Mouse (Mus musculus) CH12.LX (cell line): ENCODE data around the gene Lhx4. TPM values are rescaled to one million over a fixed set of nuclear protein-coding genes. Genes with fewer than 3 reads are reported as not detected.

Experiments
- DNase-seq: peaks from one replicate; pipeline ENCODE4 v3.0.0-alpha.2; 2013; ENCODE audit errors: extremely low read depth
- H3K27ac ChIP-seq: 2 replicates; pipeline ENCODE4 v1.5.1; 2012; ENCODE audit warnings: low read depth, mild to moderate bottlenecking, control low read depth, moderate library complexity; ENCODE audit not compliant: insufficient read depth
- H3K27me3 ChIP-seq: replicated peaks from 2 replicates; pipeline ENCODE3; 2012; ENCODE audit warnings: inconsistent platforms
- H3K36me3 ChIP-seq, 2 experiments: replicated peaks in 1 of 2; 2 replicates each; pipeline versions ENCODE3 to v1.6.1; 2012; ENCODE audit warnings: inconsistent platforms in 1 of 2, low read length in 1 of 2, mild to moderate bottlenecking in 1 of 2, mixed read lengths in 1 of 2, moderate library complexity in 1 of 2; ENCODE audit not compliant: control insufficient read depth in 1 of 2, insufficient read depth in 1 of 2
- H3K4me1 ChIP-seq, 2 experiments: 2 replicates each; pipeline ENCODE4 v1.6.1; 2012; ENCODE audit warnings: inconsistent platforms in 1 of 2, moderate library complexity in 1 of 2; ENCODE audit not compliant: insufficient read depth in 2 of 2, control insufficient read depth in 1 of 2
- H3K4me2 ChIP-seq: 2 replicates; pipeline ENCODE4 v1.6.1; 2012; ENCODE audit warnings: low read depth, mild to moderate bottlenecking, control low read depth; ENCODE audit not compliant: poor library complexity, insufficient read depth, severe bottlenecking
- H3K4me3 ChIP-seq, 3 experiments: fragments of 150-350 bp in 1 of 3; sonication (generic) in 1 of 3; replicated peaks in 1 of 3; 2 replicates each; pipeline versions ENCODE3 to v1.5.1; 2011 to 2012; ENCODE audit warnings: low read depth in 2 of 3, low read length in 2 of 3, mild to moderate bottlenecking in 2 of 3, moderate library complexity in 2 of 3, control low read depth in 1 of 3, improper control_type of control experiment in 1 of 3, inconsistent platforms in 1 of 3, mixed read lengths in 1 of 3; ENCODE audit not compliant: poor library complexity in 1 of 3
- H3K79me2 ChIP-seq: replicated peaks from 2 replicates; pipeline ENCODE4 v1.6.1; 2012; ENCODE audit warnings: mild to moderate bottlenecking, moderate library complexity; ENCODE audit not compliant: control insufficient read depth, poor library complexity, insufficient read depth, severe bottlenecking; ENCODE audit errors: extremely low read depth
- H3K9ac ChIP-seq: 2 replicates; pipeline ENCODE4 v1.6.1; 2012; ENCODE audit warnings: low read depth, mild to moderate bottlenecking, control low read depth, moderate library complexity; ENCODE audit not compliant: insufficient read depth
- H3K9me3 ChIP-seq: replicated peaks from 2 replicates; pipeline ENCODE3; 2012; ENCODE audit warnings: low read length, inconsistent platforms, mixed read lengths
- BHLHE40 ChIP-seq: IDR thresholded peaks from 2 replicates; pipeline ENCODE4 v1.6.1; 2011; ENCODE audit warnings: mild to moderate bottlenecking, low read depth, low read length, improper control_type of control experiment
- CTCF ChIP-seq, 2 experiments: IDR thresholded peaks in 1 of 2; conservative IDR thresholded peaks in 1 of 2; 2 replicates each; pipeline ENCODE4 v1.5.1; 2011 to 2012; ENCODE audit warnings: low read depth in 2 of 2, low read length in 2 of 2, improper control_type of control experiment in 1 of 2, inconsistent platforms in 1 of 2, mild to moderate bottlenecking in 1 of 2, moderate library complexity in 1 of 2
- E2F4 ChIP-seq: IDR thresholded peaks from 2 replicates; pipeline ENCODE4 v1.6.1; 2011; ENCODE audit warnings: low read depth, low read length, improper control_type of control experiment; ENCODE audit not compliant: insufficient replicate concordance
- EP300 ChIP-seq: IDR thresholded peaks from 2 replicates; pipeline ENCODE4 v1.6.1; 2011; ENCODE audit warnings: low read length, improper control_type of control experiment
- ETS1 ChIP-seq: conservative IDR thresholded peaks from 2 replicates; pipeline ENCODE4 v1.6.1; 2012; ENCODE audit warnings: low read depth, mild to moderate bottlenecking, inconsistent platforms, low read length, improper control_type of control experiment, moderate library complexity
- HCFC1 ChIP-seq: IDR thresholded peaks from 2 replicates; pipeline ENCODE4 v1.6.1; 2012; ENCODE audit warnings: low read depth, mild to moderate bottlenecking, inconsistent platforms, low read length, improper control_type of control experiment
- JUND ChIP-seq: conservative IDR thresholded peaks from 2 replicates; pipeline ENCODE4 v1.6.1; 2011; ENCODE audit warnings: low read depth, low read length, improper control_type of control experiment
- KAT2A ChIP-seq: IDR thresholded peaks from 2 replicates; pipeline ENCODE4 v1.6.1; 2012; ENCODE audit warnings: low read length, improper control_type of control experiment, inconsistent platforms; ENCODE audit not compliant: insufficient replicate concordance
- MAX ChIP-seq: IDR thresholded peaks from 2 replicates; pipeline ENCODE4 v1.6.1; 2011; ENCODE audit warnings: low read length, improper control_type of control experiment
- MEF2A ChIP-seq: IDR thresholded peaks from 2 replicates; pipeline ENCODE4 v1.6.1; 2014; ENCODE audit warnings: low read depth, mild to moderate bottlenecking, inconsistent platforms, low read length, improper control_type of control experiment, borderline replicate concordance
- MXI1 ChIP-seq: IDR thresholded peaks from 2 replicates; pipeline ENCODE4 v1.6.1; 2011; ENCODE audit warnings: mild to moderate bottlenecking, low read depth, low read length, improper control_type of control experiment
- MYC ChIP-seq: IDR thresholded peaks from 2 replicates; pipeline ENCODE4 v1.6.1; 2011; ENCODE audit warnings: low read depth, mild to moderate bottlenecking, improper control_type of control experiment, low read length
- NELFE ChIP-seq: IDR thresholded peaks from 2 replicates; pipeline ENCODE4 v1.6.1; 2011; ENCODE audit warnings: low read depth, low read length, improper control_type of control experiment
- PAX5 ChIP-seq: IDR thresholded peaks from 2 replicates; pipeline ENCODE4 v1.6.1; 2012; ENCODE audit warnings: low read length, inconsistent platforms, mixed read lengths
- POLR2AphosphoS2 ChIP-seq: IDR thresholded peaks from 2 replicates; pipeline ENCODE4 v1.6.1; 2011; ENCODE audit warnings: low read depth, low read length, improper control_type of control experiment
- RAD21 ChIP-seq: IDR thresholded peaks from 2 replicates; pipeline ENCODE4 v1.6.1; 2011; ENCODE audit warnings: low read depth, mild to moderate bottlenecking, low read length, improper control_type of control experiment, moderate library complexity
- RCOR1 ChIP-seq: conservative IDR thresholded peaks from 2 replicates; pipeline ENCODE4 v1.6.1; 2012; ENCODE audit warnings: low read depth, mild to moderate bottlenecking, inconsistent platforms, low read length, improper control_type of control experiment
- SIN3A ChIP-seq: IDR thresholded peaks from 2 replicates; pipeline ENCODE4 v1.6.1; 2012; ENCODE audit warnings: low read length, improper control_type of control experiment, inconsistent platforms
- SMC3 ChIP-seq: IDR thresholded peaks from 2 replicates; pipeline ENCODE4 v1.6.1; 2011; ENCODE audit warnings: low read depth, low read length, improper control_type of control experiment
- TBP ChIP-seq: conservative IDR thresholded peaks from 2 replicates; pipeline ENCODE4 v1.6.1; 2011; ENCODE audit warnings: low read depth, low read length, improper control_type of control experiment
- UBTF ChIP-seq: IDR thresholded peaks from 2 replicates; pipeline ENCODE4 v1.6.1; 2012; ENCODE audit warnings: low read depth, mild to moderate bottlenecking, inconsistent platforms, low read length, improper control_type of control experiment, moderate library complexity
- ZKSCAN1 ChIP-seq: IDR thresholded peaks from 2 replicates; pipeline ENCODE4 v1.6.1; 2012; ENCODE audit warnings: low read depth, inconsistent platforms, low read length, improper control_type of control experiment, borderline replicate concordance
- ZNF384 ChIP-seq: IDR thresholded peaks from 2 replicates; pipeline ENCODE4 v1.6.1; 2012; ENCODE audit warnings: low read depth, low read length, improper control_type of control experiment, inconsistent platforms
- dilution Hi-C: fragments of 300-500 bp; cut with MboI; formaldehyde crosslinking; loops from 2 replicates; pipeline ENCODE4 v1.14.3; 2020; ENCODE audit warnings: low sequenced_read_pairs; ENCODE audit not compliant: extremely low pct_unique_long_range_greater_than_20kb, extremely low pct_ligation_motif_present
- in situ Hi-C: fragments of 300-500 bp; cut with MboI; formaldehyde crosslinking; loops from 3 replicates; pipeline ENCODE4 v1.14.3; 2019; ENCODE audit warnings: low sequenced_read_pairs, low pct_ligation_motif_present, low pct_unique_long_range_greater_than_20kb, mixed read lengths
- polyA plus RNA-seq: library from polyadenylated mRNA; unstranded; fragments of >175 nt; gene quantifications from 2 replicates; pipeline ENCODE4 v1.2.1, GENCODE M21; 2012; ENCODE audit warnings: low read depth; ENCODE audit not compliant: insufficient read length
- total RNA-seq, 2 experiments: library from RNA; depleted of rRNA; stranded (reverse); fragments of 300-350 nt in 1 of 2; fragments of >200 nt in 1 of 2; gene quantifications; 2 replicates each; pipeline ENCODE4 v1.2.3; 2012 to 2014

Gene Lhx4
- total and polyA plus RNA-seq, 3 experiments: not detected

DNA sequence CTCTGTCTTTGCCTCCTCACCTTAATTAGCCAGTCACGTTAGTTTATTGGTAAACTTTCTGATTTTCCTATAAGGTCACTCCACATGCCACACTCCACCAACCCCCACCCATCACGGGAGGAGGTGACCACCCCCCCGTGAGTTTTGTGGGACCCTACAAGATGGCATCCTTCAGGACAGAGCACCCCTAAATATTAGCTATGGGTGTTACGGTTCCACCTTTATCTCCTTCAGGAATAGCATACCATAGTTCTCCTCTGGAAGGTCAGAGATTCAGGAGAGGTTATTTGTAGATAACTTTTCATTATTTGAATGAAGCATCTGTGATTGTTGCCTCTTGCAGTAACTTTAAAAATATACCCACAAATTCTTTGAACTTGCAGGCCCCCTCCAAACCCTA, 7.2 kb upstream of the Lhx4 start:
- dilution Hi-C loops: no loop called here
- H3K9me3 ChIP-seq: no peaks in the 10 kb centered on the region
- no peak for DNase-seq
- H3K79me2 ChIP-seq: no peaks in the 10 kb centered on the region
- no peak overlapping the region for H3K4me2 ChIP-seq
- peaks cover 3% of the 10 kb centered on the region for H3K27me3 ChIP-seq
- no peak for TF ChIP-seq MEF2A
- TF ChIP-seq EP300: no peak
- TF ChIP-seq TBP: no peak
- no peak for TF ChIP-seq HCFC1
- no peak for TF ChIP-seq POLR2AphosphoS2
- TF ChIP-seq CTCF (conservative IDR thresholded peaks at IDR 0.05 in 1 of 2, IDR thresholded peaks at IDR 0.05 in 1 of 2; ENCODE audit: low read depth in 2 of 2, low read length in 2 of 2): no peak
- TF ChIP-seq BHLHE40: no peak
- no peak for TF ChIP-seq ZKSCAN1
- TF ChIP-seq E2F4: no peak
- no peak for TF ChIP-seq MAX
- TF ChIP-seq RAD21: no peak
- TF ChIP-seq ETS1: no peak
- TF ChIP-seq SMC3: no peak
- TF ChIP-seq JUND: no peak
- no peak for TF ChIP-seq KAT2A
- TF ChIP-seq UBTF: no peak
- no peaks in the 10 kb centered on the region for H3K36me3 ChIP-seq
- H3K27ac ChIP-seq: no peak overlapping the region
- in situ Hi-C loops: no loop called here
- peaks cover 0 to 7% of the 10 kb centered on the region in 2 experiments; a peak in 2 of 4 replicates for H3K4me1 ChIP-seq
- H3K9ac ChIP-seq: no peak overlapping the region
- no peak overlapping the region for H3K4me3 ChIP-seq

DNA sequence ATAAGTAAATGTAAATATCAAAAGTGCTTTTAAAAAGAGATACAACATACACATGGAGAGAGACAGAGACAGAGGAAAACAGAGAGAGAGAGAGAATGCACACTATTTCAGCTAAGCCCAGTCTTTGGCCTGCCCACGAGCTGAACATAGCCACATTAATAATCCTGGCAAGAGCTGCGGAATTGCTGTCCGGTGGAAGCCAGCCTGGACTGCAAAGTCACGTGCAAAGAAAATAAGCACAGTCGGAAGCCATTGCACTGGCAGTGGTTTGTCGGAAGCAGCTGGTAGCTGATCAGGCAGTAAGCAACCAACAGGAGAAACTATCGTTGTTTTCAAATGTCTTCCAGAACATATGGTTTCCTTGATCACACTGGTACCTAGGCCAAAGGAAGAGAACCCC, 6.1 kb upstream of the Lhx4 start:
- no peak for TF ChIP-seq RCOR1
- TF ChIP-seq NELFE: no peak
- no peak for TF ChIP-seq ZNF384
- no peak for TF ChIP-seq JUND
- no peak for TF ChIP-seq E2F4
- TF ChIP-seq SIN3A: no peak
- TF ChIP-seq PAX5: no peak
- no peak for TF ChIP-seq MYC
- no peak for TF ChIP-seq MXI1
- Histone ChIP-seq H3K79me2 (no peaks in the 10 kb centered on the region), H3K9me3 (no peaks in the 10 kb centered on the region), H3K27ac (no peak overlapping the region), H3K4me1 (no peaks in the 10 kb centered on the region; a peak in 1 of 4 replicates), H3K4me3 (no peak overlapping the region), H3K27me3 (peaks cover 8% of the 10 kb centered on the region), H3K9ac (no peak overlapping the region), H3K4me2 (no peak overlapping the region), H3K36me3 (no peaks in the 10 kb centered on the region)
- dilution Hi-C loops (no loop called here), in situ Hi-C loops (no loop called here)
- DNase-seq: no peak
